Mouse (Mus musculus): ENCODE results near the gene Arhgdig. TPM values are rescaled to one million over a fixed set of nuclear protein-coding genes. Genes with fewer than 3 reads are reported as not detected.

Gene Arhgdig
- 0.52 TPM for polyA plus RNA-seq (2014; fragmentation: Illumina TruSeq; extraction: RNeasy Lipid Tissue Mini Kit (QIAGEN cat#74804); ENCODE audit: low read depth, low replicate concordance)

DNA sequence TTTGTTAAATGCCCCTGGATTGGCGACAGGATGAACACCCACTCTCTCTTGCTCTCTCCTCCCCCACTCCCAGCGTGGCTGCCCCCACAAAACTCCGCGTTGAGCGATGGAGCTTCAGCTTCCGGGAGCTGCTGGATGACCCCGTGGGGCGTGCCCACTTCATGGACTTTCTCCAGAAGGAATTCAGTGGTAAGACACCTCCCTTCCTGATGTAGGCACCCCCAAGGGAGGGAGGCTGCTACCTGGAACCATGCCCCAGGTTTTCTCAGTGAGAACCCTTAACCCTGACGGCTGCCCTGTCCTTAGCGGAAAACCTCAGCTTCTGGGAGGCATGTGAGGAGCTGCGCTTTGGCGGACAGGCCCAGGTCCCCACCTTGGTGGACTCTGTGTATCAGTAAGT lies at the start of gene Arhgdig:
TSS of gene Arhgdig (minus strand) at position 101 of the 400 bp plus-strand sequence.

DNA sequence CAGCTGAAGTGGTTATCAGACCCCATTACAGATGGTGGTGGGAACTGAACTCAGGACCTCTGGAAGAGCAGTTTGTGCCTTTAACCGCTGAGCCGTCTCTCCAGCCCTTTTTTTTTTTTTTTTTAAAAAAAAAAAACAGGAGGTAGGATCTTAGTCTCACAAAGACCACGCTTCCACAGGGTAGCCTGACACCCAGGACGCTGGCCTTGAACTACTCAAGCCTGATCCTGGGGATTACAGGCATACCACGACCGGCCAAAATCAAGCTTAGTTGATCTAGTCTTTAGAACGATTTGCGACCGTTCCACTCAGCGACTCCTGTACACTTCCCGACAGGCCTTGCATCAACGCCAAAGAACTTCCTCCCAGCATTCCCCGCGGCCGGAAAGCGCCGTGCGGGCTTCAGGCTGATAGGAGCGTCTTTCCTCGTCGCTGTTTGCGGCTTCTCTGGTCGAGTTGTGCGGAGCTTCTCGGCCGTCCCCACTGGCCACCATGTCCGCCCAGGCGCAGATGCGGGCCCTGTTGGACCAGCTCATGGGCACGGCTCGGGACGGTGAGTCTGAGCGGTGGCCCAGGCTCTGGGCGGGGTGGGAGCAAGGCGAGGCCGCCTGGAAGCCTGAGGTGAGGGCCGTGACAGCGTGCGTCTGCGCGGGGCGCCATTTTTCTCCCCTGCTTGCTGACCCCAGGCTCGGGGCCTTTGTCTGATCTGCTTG lies 45.1 kb upstream of the Arhgdig start, which contains the start of gene Luc7l:
TSS of gene Luc7l (plus strand) at position 358 of the 713 bp plus-strand sequence.

DNA sequence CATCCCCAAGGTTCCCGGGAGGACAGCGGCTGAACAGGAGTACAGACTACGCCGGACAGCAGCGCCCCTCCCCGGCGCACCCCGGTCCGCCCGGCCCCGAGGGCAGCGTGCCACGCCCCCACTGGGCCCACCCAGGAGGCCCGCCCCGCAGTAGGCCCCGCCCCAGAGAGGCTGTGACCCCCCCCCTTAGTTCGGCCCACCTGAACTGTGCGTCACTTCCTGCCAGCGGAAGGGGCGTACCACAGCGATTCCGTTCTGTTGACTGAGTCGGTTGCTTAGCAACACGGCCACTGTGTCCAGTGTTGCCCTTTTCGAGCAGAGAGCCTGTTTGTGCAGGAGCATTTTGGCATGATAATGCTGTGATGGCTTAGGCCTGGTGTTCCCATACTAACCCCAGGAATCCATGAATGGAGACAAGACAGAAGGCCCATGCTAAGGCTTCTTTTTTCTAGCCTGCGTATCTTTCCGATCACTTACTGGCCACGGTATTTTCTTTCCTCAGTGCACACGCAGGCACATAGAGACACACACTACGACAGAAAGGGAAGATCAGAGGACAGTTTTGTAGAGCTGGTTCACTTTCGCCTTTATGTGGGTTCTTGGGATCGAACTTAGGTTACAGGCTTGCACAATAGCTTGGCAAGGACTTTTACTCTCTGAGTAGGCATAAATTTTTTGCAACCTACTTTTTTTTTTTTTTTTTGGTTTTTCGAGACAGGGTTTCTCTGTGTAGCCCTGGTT lies 36.7 kb upstream of the Arhgdig start, which contains the start of gene Fam234a:
TSS of gene Fam234a (minus strand) at position 142 of the 741 bp plus-strand sequence.

DNA sequence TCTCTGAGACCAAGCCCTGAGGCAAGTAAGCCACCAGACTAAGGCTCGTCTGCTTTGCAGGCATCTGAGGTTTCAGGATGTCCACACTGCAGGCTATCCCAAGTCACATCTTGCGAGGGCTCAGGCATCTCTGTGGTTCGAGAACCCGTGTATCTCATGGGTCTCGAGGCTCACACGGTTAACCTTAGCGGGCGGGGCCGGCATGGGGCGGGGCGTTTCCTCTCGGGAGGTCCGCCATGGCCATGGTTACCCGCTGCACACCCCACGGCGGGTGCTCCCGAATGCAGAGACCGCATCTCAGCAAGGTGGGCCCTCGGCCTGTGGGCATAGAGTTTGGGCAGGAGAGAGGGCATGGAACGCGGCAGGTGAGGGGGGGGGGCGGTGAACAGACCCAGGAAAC lies 4.8 kb downstream of the Arhgdig start, which contains the start of gene Rgs11:
TSS of gene Rgs11 (plus strand) at position 215 of the 400 bp plus-strand sequence.

DNA sequence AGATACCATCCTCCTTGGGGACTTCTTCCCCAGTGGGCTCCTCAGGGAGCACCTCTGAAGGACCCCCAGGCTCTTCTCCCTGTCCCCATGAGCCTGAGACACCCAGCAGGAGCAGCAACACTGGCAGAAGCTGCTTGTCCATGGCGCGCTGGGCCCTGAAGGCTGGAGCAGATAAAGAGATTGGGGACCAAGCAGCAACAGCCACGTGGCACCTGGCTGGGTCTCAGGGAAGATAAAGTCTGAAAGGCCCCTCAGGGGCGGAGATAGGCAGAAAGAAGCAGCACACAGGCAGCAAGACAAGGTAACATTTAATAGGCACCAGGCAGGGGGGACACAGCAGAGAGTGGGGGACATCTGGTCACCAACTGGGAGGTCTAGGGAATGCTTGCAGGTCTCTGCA lies 8.7 kb downstream of the Arhgdig start, which contains the start of gene Pdia2:
TSS of gene Pdia2 (minus strand) at position 196 of the 400 bp plus-strand sequence.

Other genes starting within 250 kb of the Arhgdig start
- gene Capn15, start 222.0 kb downstream of the Arhgdig start, polyA plus RNA-seq (2014; fragmentation: Illumina TruSeq; extraction: RNeasy Lipid Tissue Mini Kit (QIAGEN cat#74804); ENCODE audit: low read depth, low replicate concordance) = 9.9 TPM
- gene Rab11fip3, start 138.2 kb downstream of the Arhgdig start, polyA plus RNA-seq (2014; fragmentation: Illumina TruSeq; extraction: RNeasy Lipid Tissue Mini Kit (QIAGEN cat#74804); ENCODE audit: low read depth, low replicate concordance) = 28.2 TPM
- 12.0 TPM for gene Decr2, start 117.4 kb downstream of the Arhgdig start, polyA plus RNA-seq (2014; fragmentation: Illumina TruSeq; extraction: RNeasy Lipid Tissue Mini Kit (QIAGEN cat#74804); ENCODE audit: low read depth, low replicate concordance)
- 10.3 TPM for gene Nme4, start 112.2 kb downstream of the Arhgdig start, polyA plus RNA-seq (2014; fragmentation: Illumina TruSeq; extraction: RNeasy Lipid Tissue Mini Kit (QIAGEN cat#74804); ENCODE audit: low read depth, low replicate concordance)
- gene Tmem8, start 94.5 kb downstream of the Arhgdig start, polyA plus RNA-seq (2014; fragmentation: Illumina TruSeq; extraction: RNeasy Lipid Tissue Mini Kit (QIAGEN cat#74804); ENCODE audit: low read depth, low replicate concordance) = 6.0 TPM
- 179 TPM for gene Mrpl28, start 84.3 kb downstream of the Arhgdig start, polyA plus RNA-seq (2014; fragmentation: Illumina TruSeq; extraction: RNeasy Lipid Tissue Mini Kit (QIAGEN cat#74804); ENCODE audit: low read depth, low replicate concordance)
- 15.7 TPM for gene Axin1, start 69.1 kb downstream of the Arhgdig start, polyA plus RNA-seq (2014; fragmentation: Illumina TruSeq; extraction: RNeasy Lipid Tissue Mini Kit (QIAGEN cat#74804); ENCODE audit: low read depth, low replicate concordance)
- gene Pdia2, start 8.7 kb downstream of the Arhgdig start, polyA plus RNA-seq (2014; fragmentation: Illumina TruSeq; extraction: RNeasy Lipid Tissue Mini Kit (QIAGEN cat#74804); ENCODE audit: low read depth, low replicate concordance) = not detected
- 0.58 TPM for gene Rgs11, start 4.8 kb downstream of the Arhgdig start, polyA plus RNA-seq (2014; fragmentation: Illumina TruSeq; extraction: RNeasy Lipid Tissue Mini Kit (QIAGEN cat#74804); ENCODE audit: low read depth, low replicate concordance)
- 72.6 TPM for gene Fam234a, start 36.5 kb upstream of the Arhgdig start, polyA plus RNA-seq (2014; fragmentation: Illumina TruSeq; extraction: RNeasy Lipid Tissue Mini Kit (QIAGEN cat#74804); ENCODE audit: low read depth, low replicate concordance)
- gene Luc7l, start 45.1 kb upstream of the Arhgdig start, polyA plus RNA-seq (2014; fragmentation: Illumina TruSeq; extraction: RNeasy Lipid Tissue Mini Kit (QIAGEN cat#74804); ENCODE audit: low read depth, low replicate concordance) = 36.3 TPM
- 1.9 TPM for gene Neurl1b, start 207.0 kb upstream of the Arhgdig start, polyA plus RNA-seq (2014; fragmentation: Illumina TruSeq; extraction: RNeasy Lipid Tissue Mini Kit (QIAGEN cat#74804); ENCODE audit: low read depth, low replicate concordance)